8 mouse cellular contexts compared by ENCODE assay signal in genomic region chr7:46962806-46963618, GRCm38 (mm10). TPM values are rescaled to one million over a fixed set of nuclear protein-coding genes. Genes with fewer than 3 reads are reported as not detected.
DNase-seq lines count a peak whose midpoint lies in the region; ATAC-seq lines count a peak whose summit lies in the region.

No protein-coding gene starts in this region.

- peak; percentile 77 for ATAC-seq in inflammation-experienced regulatory T-cells, adult 6 months

- no peaks in the 10 kb centered on the region for H3K36me3 ChIP-seq in megakaryocyte, embryonic 14.5 days (replicated peaks; ENCODE audit: low read length)

- peak overlapping the region; percentile 82 for H3K4me3 ChIP-seq in megakaryocyte, embryonic 14.5 days (replicated peaks)

- peak; percentile 44 for DNase-seq in ovary, adult 18-20 months (ENCODE audit: low spot score)
- no peak for DNase-seq in ovary, postnatal 10 days (ENCODE audit: low spot score)
- DNase-seq in embryo, embryonic 10.5 days (ENCODE audit: low spot score) = peak; percentile 95
- peak; percentile 56 for DNase-seq in gastrocnemius, postnatal 14 days
- peak; percentile 23 to 47 for DNase-seq in left cerebral cortex, adult 8-10 months (ENCODE audit: low spot score in 2 of 2)
- peak; percentile 57 for DNase-seq in right cerebral cortex, postnatal 14 days

- intact Hi-C loops in gastrocnemius, postnatal 14 days (cut with DNase I; ENCODE audit: low total_unique reads) = loop anchor here (2.0 kb wide), 1 partner anchor 52 kb away; no protein-coding TSS in a partner anchor

- no peaks in the 10 kb centered on the region for H3K9me3 ChIP-seq in megakaryocyte, embryonic 14.5 days

- no peaks in the 10 kb centered on the region for H3K27me3 ChIP-seq in megakaryocyte, embryonic 14.5 days (replicated peaks)

- H3K4me1 ChIP-seq in megakaryocyte, embryonic 14.5 days = peaks cover 43% of the 10 kb centered on the region

RNA-seq across cellular contexts. Expression of gene Uevld, which starts 4.7 kb away (rescaled TPM):
- 10 to 100 TPM; 10.2 TPM for total RNA-seq in gastrocnemius, postnatal 14 days (2021)
- 10 to 100 TPM in 1 of 3 experiments, 1 to 10 TPM in 2; 7.7 to 12.0 (median 8.1) TPM for polyA plus RNA-seq in inflammation-experienced regulatory T-cells, adult 6 months (2017; shearing (Covaris generic))
- 10 to 100 TPM; 11.0 to 20.4 (median 19.1) TPM for total RNA-seq in left cerebral cortex, adult 8-10 months (2022)
- polyA plus RNA-seq in megakaryocyte, embryonic 14.5 days (2012; ENCODE audit: insufficient read depth, low replicate concordance) = 0.04 TPM in 1 of 2 replicates, not detected in the other

RNA-seq across cellular contexts. Expression of gene Gm9999, which starts 20.4 kb away (rescaled TPM):
- total RNA-seq in gastrocnemius, postnatal 14 days (2021) = not detected
- polyA plus RNA-seq in inflammation-experienced regulatory T-cells, adult 6 months (2017; shearing (Covaris generic)) = not detected
- not detected for total RNA-seq in left cerebral cortex, adult 8-10 months (2022)
- polyA plus RNA-seq in megakaryocyte, embryonic 14.5 days (2012; ENCODE audit: insufficient read depth, low replicate concordance) = not detected in 2 replicates

RNA-seq across cellular contexts. Expression of gene Tsg101, which starts 43.2 kb away (rescaled TPM):
- 10 to 100 TPM; 43.4 to 49.2 TPM for total RNA-seq in gastrocnemius, postnatal 14 days (2021)
- polyA plus RNA-seq in inflammation-experienced regulatory T-cells, adult 6 months (2017; shearing (Covaris generic)) = 100 to 1,000 TPM; 101 to 140 (median 128) TPM
- total RNA-seq in left cerebral cortex, adult 8-10 months (2022) = 10 to 100 TPM; 68.8 to 80.3 (median 76.1) TPM
- 23.2 and 42.8 TPM in 2 replicates for polyA plus RNA-seq in megakaryocyte, embryonic 14.5 days (2012; ENCODE audit: insufficient read depth, low replicate concordance)

RNA-seq across cellular contexts. Expression of gene Spty2d1, which starts 45.2 kb away (rescaled TPM):
- total RNA-seq in gastrocnemius, postnatal 14 days (2021) = 1 to 10 TPM; 6.0 to 7.2 TPM
- polyA plus RNA-seq in inflammation-experienced regulatory T-cells, adult 6 months (2017; shearing (Covaris generic)) = 10 to 100 TPM; 28.3 to 49.5 (median 29.4) TPM
- 10 to 100 TPM; 14.0 to 16.1 (median 15.1) TPM for total RNA-seq in left cerebral cortex, adult 8-10 months (2022)
- polyA plus RNA-seq in megakaryocyte, embryonic 14.5 days (2012; ENCODE audit: insufficient read depth, low replicate concordance) = 3.1 and 5.2 TPM in 2 replicates
